Mouse (Mus musculus) MEL (cell line): ENCODE measurements around the gene Cyp2f2. TPM values are rescaled to one million over a fixed set of nuclear protein-coding genes. Genes with fewer than 3 reads are reported as not detected.

Experiments
- DNase-seq: peaks from one replicate; pipeline ENCODE4 v3.0.0; 2011; ENCODE audit warnings: low read depth, low spot score
- H3K27ac ChIP-seq: 2 replicates; pipeline ENCODE4 v1.5.1; 2012; ENCODE audit warnings: low read depth, mild to moderate bottlenecking, control low read depth, low read length, moderate library complexity; ENCODE audit not compliant: control insufficient read depth
- H3K27me3 ChIP-seq, 2 experiments: fragments of 150-350 bp in 1 of 2; sonication (generic) in 1 of 2; 2 replicates each; pipeline ENCODE4 v1.6.1; 2012; ENCODE audit warnings: low read length in 2 of 2, mild to moderate bottlenecking in 2 of 2, improper control_type of control experiment in 1 of 2, moderate library complexity in 1 of 2; ENCODE audit not compliant: insufficient read depth in 2 of 2, control insufficient read depth in 1 of 2
- H3K36me3 ChIP-seq, 2 experiments: 2 replicates each; pipeline ENCODE4 v1.6.1; 2012 to 2014; ENCODE audit warnings: low read length in 2 of 2, improper control_type of control experiment in 1 of 2, inconsistent platforms in 1 of 2, mild to moderate bottlenecking in 1 of 2; ENCODE audit not compliant: insufficient read depth in 2 of 2, control insufficient read depth in 1 of 2
- H3K4me1 ChIP-seq, 2 experiments: fragments of 150-350 bp in 1 of 2; sonication (generic) in 1 of 2; 2 replicates each; pipeline ENCODE4 v1.6.1; 2012; ENCODE audit warnings: low read length in 2 of 2, improper control_type of control experiment in 1 of 2, mild to moderate bottlenecking in 1 of 2; ENCODE audit not compliant: insufficient read depth in 2 of 2, control insufficient read depth in 1 of 2
- H3K4me3 ChIP-seq, 2 experiments: fragments of 150-350 bp in 1 of 2; sonication (generic) in 1 of 2; 2 replicates each; pipeline ENCODE4 v1.5.1; 2012; ENCODE audit warnings: low read depth in 2 of 2, low read length in 2 of 2, mild to moderate bottlenecking in 2 of 2, moderate library complexity in 2 of 2, control low read depth in 1 of 2, improper control_type of control experiment in 1 of 2; ENCODE audit not compliant: control insufficient read depth in 1 of 2, insufficient read depth in 1 of 2
- H3K79me2 ChIP-seq: 2 replicates; pipeline ENCODE4 v1.6.1; 2012; ENCODE audit warnings: mild to moderate bottlenecking, low read length, moderate library complexity; ENCODE audit not compliant: control insufficient read depth, poor library complexity, insufficient read depth
- H3K9ac ChIP-seq: 2 replicates; pipeline ENCODE4 v1.6.1; 2012; ENCODE audit warnings: low read depth, mild to moderate bottlenecking, control low read depth, low read length, moderate library complexity; ENCODE audit not compliant: control insufficient read depth, poor library complexity, severe bottlenecking
- H3K9me3 ChIP-seq: fragments of 150-350 bp; sonication (generic); replicated peaks from 2 replicates; pipeline ENCODE4 v1.6.1; 2012; ENCODE audit warnings: mild to moderate bottlenecking, low read length, improper control_type of control experiment, moderate library complexity; ENCODE audit not compliant: insufficient read depth
- CHD1 ChIP-seq: IDR thresholded peaks from 2 replicates; pipeline ENCODE4 v1.6.1; 2012; ENCODE audit warnings: low read depth, mild to moderate bottlenecking, inconsistent platforms, low read length, improper control_type of control experiment
- CHD2 ChIP-seq: IDR thresholded peaks from 2 replicates; pipeline ENCODE4 v1.6.1; 2011; ENCODE audit warnings: low read length, improper control_type of control experiment
- CTCF ChIP-seq, 3 experiments: IDR thresholded peaks in 2 of 3; conservative IDR thresholded peaks in 1 of 3; 2 replicates each; pipeline ENCODE4 v1.5.1; 2011 to 2012; ENCODE audit warnings: low read length in 3 of 3, low read depth in 2 of 3, mild to moderate bottlenecking in 2 of 3, improper control_type of control experiment in 1 of 3, inconsistent platforms in 1 of 3, mixed read lengths in 1 of 3, moderate library complexity in 1 of 3; ENCODE audit not compliant: control insufficient read depth in 1 of 3, insufficient read depth in 1 of 3, poor library complexity in 1 of 3, severe bottlenecking in 1 of 3
- E2F4 ChIP-seq: IDR thresholded peaks from 2 replicates; pipeline ENCODE4 v1.6.1; 2011; ENCODE audit warnings: low read depth, low read length, improper control_type of control experiment, borderline replicate concordance
- ELF1 ChIP-seq: IDR thresholded peaks from 2 replicates; pipeline ENCODE4 v1.6.1; 2014; ENCODE audit warnings: low read depth, mild to moderate bottlenecking, inconsistent platforms, low read length, improper control_type of control experiment, moderate library complexity
- EP300 ChIP-seq, 2 experiments: IDR thresholded peaks; 2 replicates each; pipeline ENCODE4 v1.6.1; 2011; ENCODE audit warnings: improper control_type of control experiment in 2 of 2, low read length in 2 of 2, low read depth in 1 of 2, mild to moderate bottlenecking in 1 of 2
- ETS1 ChIP-seq: IDR thresholded peaks from 2 replicates; pipeline ENCODE4 v1.6.1; 2012; ENCODE audit warnings: low read depth, mild to moderate bottlenecking, inconsistent platforms, low read length, improper control_type of control experiment, moderate library complexity
- GABPA ChIP-seq: IDR thresholded peaks from 2 replicates; pipeline ENCODE4 v1.6.1; 2012; ENCODE audit warnings: low read depth, mild to moderate bottlenecking, inconsistent platforms, low read length, improper control_type of control experiment, moderate library complexity
- GATA1 ChIP-seq: IDR thresholded peaks from 2 replicates; pipeline ENCODE4 v1.6.1; 2011; ENCODE audit warnings: low read depth, low read length, improper control_type of control experiment
- HCFC1 ChIP-seq: IDR thresholded peaks from 2 replicates; pipeline ENCODE4 v1.6.1; 2012; ENCODE audit warnings: low read depth, mild to moderate bottlenecking, inconsistent platforms, low read length, improper control_type of control experiment, moderate library complexity
- JUND ChIP-seq: IDR thresholded peaks from 2 replicates; pipeline ENCODE4 v1.6.1; 2011; ENCODE audit warnings: low read depth, mild to moderate bottlenecking, improper control_type of control experiment, low read length
- KAT2A ChIP-seq: conservative IDR thresholded peaks from 2 replicates; pipeline ENCODE4 v1.6.1; 2012; ENCODE audit warnings: low read depth, low read length, improper control_type of control experiment, inconsistent platforms
- MAFK ChIP-seq: IDR thresholded peaks from 2 replicates; pipeline ENCODE4 v1.6.1; 2011; ENCODE audit warnings: low read depth, mild to moderate bottlenecking, low read length, improper control_type of control experiment, borderline replicate concordance
- MAX ChIP-seq: IDR thresholded peaks from 2 replicates; pipeline ENCODE4 v1.6.1; 2011; ENCODE audit warnings: low read length, improper control_type of control experiment
- MAZ ChIP-seq: IDR thresholded peaks from 2 replicates; pipeline ENCODE4 v1.6.1; 2012; ENCODE audit warnings: low read depth, mild to moderate bottlenecking, inconsistent platforms, low read length, improper control_type of control experiment
- MEF2A ChIP-seq: IDR thresholded peaks from 2 replicates; pipeline ENCODE4 v1.6.1; 2014; ENCODE audit warnings: low read depth, mild to moderate bottlenecking, inconsistent platforms, low read length, improper control_type of control experiment; ENCODE audit not compliant: poor library complexity, insufficient replicate concordance, severe bottlenecking; ENCODE audit errors: extremely low read depth
- MXI1 ChIP-seq: IDR thresholded peaks from 2 replicates; pipeline ENCODE4 v1.6.1; 2011; ENCODE audit warnings: mild to moderate bottlenecking, low read depth, low read length, improper control_type of control experiment
- MYB ChIP-seq: IDR thresholded peaks from 2 replicates; pipeline ENCODE4 v1.6.1; 2011; ENCODE audit warnings: mild to moderate bottlenecking, low read depth, low read length, improper control_type of control experiment
- MYC ChIP-seq: IDR thresholded peaks from 2 replicates; pipeline ENCODE4 v1.6.1; 2011; ENCODE audit warnings: low read depth, mild to moderate bottlenecking, low read length, improper control_type of control experiment, moderate library complexity
- NELFE ChIP-seq: IDR thresholded peaks from 2 replicates; pipeline ENCODE4 v1.6.1; 2011; ENCODE audit warnings: low read depth, low read length, improper control_type of control experiment
- NRF1 ChIP-seq: IDR thresholded peaks from 2 replicates; pipeline ENCODE4 v1.6.1; 2014; ENCODE audit warnings: low read depth, mild to moderate bottlenecking, inconsistent platforms, low read length, improper control_type of control experiment, moderate library complexity; ENCODE audit not compliant: poor library complexity, insufficient read depth, severe bottlenecking
- POLR2A ChIP-seq, 2 experiments: IDR thresholded peaks; 2 replicates each; pipeline ENCODE4 v1.6.1; 2011 to 2012; ENCODE audit warnings: low read length in 2 of 2, mild to moderate bottlenecking in 2 of 2, control low read depth in 1 of 2, improper control_type of control experiment in 1 of 2, low read depth in 1 of 2, moderate library complexity in 1 of 2; ENCODE audit not compliant: control insufficient read depth in 1 of 2, insufficient read depth in 1 of 2, poor library complexity in 1 of 2
- POLR2AphosphoS2 ChIP-seq: IDR thresholded peaks from 2 replicates; pipeline ENCODE4 v1.6.1; 2011; ENCODE audit warnings: low read length, improper control_type of control experiment
- POLR2AphosphoS5 ChIP-seq: IDR thresholded peaks from 2 replicates; pipeline ENCODE4 v1.6.1; 2012; ENCODE audit warnings: low read depth, borderline replicate concordance, mild to moderate bottlenecking, inconsistent platforms, low read length, moderate library complexity, mixed read lengths
- RAD21 ChIP-seq: IDR thresholded peaks from 2 replicates; pipeline ENCODE4 v1.6.1; 2011; ENCODE audit warnings: mild to moderate bottlenecking, low read depth, low read length, improper control_type of control experiment
- RCOR1 ChIP-seq: IDR thresholded peaks from 2 replicates; pipeline ENCODE4 v1.6.1; 2012; ENCODE audit warnings: low read depth, mild to moderate bottlenecking, inconsistent platforms, low read length, improper control_type of control experiment
- SIN3A ChIP-seq: IDR thresholded peaks from 2 replicates; pipeline ENCODE4 v1.6.1; 2012; ENCODE audit warnings: low read length, improper control_type of control experiment, inconsistent platforms
- SMC3 ChIP-seq: IDR thresholded peaks from 2 replicates; pipeline ENCODE4 v1.6.1; 2011; ENCODE audit warnings: low read depth, low read length, improper control_type of control experiment
- TAL1 ChIP-seq: IDR thresholded peaks from 2 replicates; pipeline ENCODE4 v1.6.1; 2012; ENCODE audit warnings: mild to moderate bottlenecking, inconsistent platforms, low read length, moderate library complexity, mixed read lengths
- TBP ChIP-seq: IDR thresholded peaks from 2 replicates; pipeline ENCODE4 v1.8.0; 2011; ENCODE audit warnings: low read depth, low read length, improper control_type of control experiment
- TCF12 ChIP-seq: IDR thresholded peaks from 2 replicates; pipeline ENCODE4 v1.6.1; 2014; ENCODE audit warnings: low read depth, mild to moderate bottlenecking, inconsistent platforms, low read length, improper control_type of control experiment, moderate library complexity
- UBTF ChIP-seq: IDR thresholded peaks from 2 replicates; pipeline ENCODE4 v1.6.1; 2012; ENCODE audit warnings: low read depth, mild to moderate bottlenecking, inconsistent platforms, low read length, improper control_type of control experiment, moderate library complexity, borderline replicate concordance; ENCODE audit not compliant: insufficient read depth
- USF1 ChIP-seq: IDR thresholded peaks from 2 replicates; pipeline ENCODE4 v1.6.1; 2014; ENCODE audit warnings: low read depth, mild to moderate bottlenecking, inconsistent platforms, low read length, improper control_type of control experiment, moderate library complexity
- USF2 ChIP-seq, 2 experiments: IDR thresholded peaks; 2 replicates each; pipeline ENCODE4 v1.6.1; 2011 to 2012; ENCODE audit warnings: improper control_type of control experiment in 2 of 2, low read length in 2 of 2, borderline replicate concordance in 1 of 2, inconsistent platforms in 1 of 2, low read depth in 1 of 2, mild to moderate bottlenecking in 1 of 2; ENCODE audit not compliant: insufficient read depth in 1 of 2
- ZC3H11A ChIP-seq: IDR thresholded peaks from 2 replicates; pipeline ENCODE4 v1.6.1; 2012; ENCODE audit warnings: low read depth, mild to moderate bottlenecking, inconsistent platforms, low read length, improper control_type of control experiment
- ZKSCAN1 ChIP-seq: IDR thresholded peaks from 2 replicates; pipeline ENCODE4 v1.6.1; 2012; ENCODE audit warnings: low read depth, mild to moderate bottlenecking, inconsistent platforms, low read length, improper control_type of control experiment, moderate library complexity
- ZMIZ1 ChIP-seq: IDR thresholded peaks from 2 replicates; pipeline ENCODE4 v1.6.1; 2012; ENCODE audit warnings: low read depth, mild to moderate bottlenecking, inconsistent platforms, low read length, improper control_type of control experiment, moderate library complexity
- ZNF384 ChIP-seq: IDR thresholded peaks from 2 replicates; pipeline ENCODE4 v1.6.1; 2012; ENCODE audit warnings: low read depth, mild to moderate bottlenecking, inconsistent platforms, low read length, improper control_type of control experiment
- polyA plus RNA-seq, 2 experiments: library from polyadenylated mRNA; stranded (reverse) in 1 of 2; unstranded in 1 of 2; fragments of >175 nt in 1 of 2; fragments of >200 nt in 1 of 2; gene quantifications; 2 replicates each; pipeline versions ENCODE4 v1.2.1 to v1.2.4; 2012; ENCODE audit warnings: low replicate concordance in 2 of 2, low read depth in 1 of 2; ENCODE audit not compliant: insufficient read length in 2 of 2, insufficient read depth in 1 of 2, missing spikeins in 1 of 2
- total RNA-seq: library from RNA; depleted of rRNA; stranded (reverse); fragments of 300-350 nt; gene quantifications from 2 replicates; pipeline ENCODE4 v1.2.3, GENCODE M21; 2012

The Cyp2f2 gene
- total and polyA plus RNA-seq, 3 experiments: not detected

DNA sequence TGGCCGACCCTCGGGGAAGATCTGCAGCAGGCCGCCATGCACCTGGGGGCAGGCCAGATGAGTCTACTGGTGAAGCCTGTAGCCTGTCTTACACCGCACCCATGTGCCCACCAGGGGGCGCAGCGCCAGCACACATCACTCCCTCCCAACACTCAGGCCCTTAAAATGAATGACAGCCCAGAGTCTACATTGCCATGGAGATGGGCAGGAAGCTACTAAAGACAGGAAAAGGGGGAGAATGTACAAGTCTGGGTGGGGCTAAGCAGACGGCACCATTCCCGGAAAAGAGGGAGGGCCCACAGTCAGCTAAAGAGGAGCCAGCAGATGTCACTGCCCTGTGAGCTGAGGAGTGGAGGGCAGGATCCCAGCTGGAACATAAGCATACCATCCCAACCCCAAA is 40.2 kb downstream of the Cyp2f2 start:
- H3K27me3 ChIP-seq: no peaks in the 10 kb centered on the region
- peak; percentile 84 for DNase-seq
- no peak overlapping the region for H3K27ac ChIP-seq
- no peak overlapping the region for H3K4me3 ChIP-seq
- no peaks in the 10 kb centered on the region for H3K9me3 ChIP-seq
- no peaks in the 10 kb centered on the region for H3K4me1 ChIP-seq
- H3K9ac ChIP-seq: no peak overlapping the region
- H3K79me2 ChIP-seq: peaks cover 1% of the 10 kb centered on the region; the same call in 1 of the 2 replicates
- H3K36me3 ChIP-seq: no peaks in the 10 kb centered on the region
- TF ChIP-seq E2F4 (no peak), GATA1 (no peak), MYC (peak; percentile 69; the same call in 1 of the 2 replicates), TBP (no peak), ZC3H11A (peak; percentile 39; the same call in 1 of the 2 replicates), SIN3A (peak; percentile 74), TCF12 (no peak), HCFC1 (peak; percentile 30; the same call in 1 of the 2 replicates), MYB (no peak), CTCF (IDR thresholded peaks at IDR 0.05 in 2 of 3, conservative IDR thresholded peaks at IDR 0.05 in 1 of 3; ENCODE audit: control insufficient read depth in 1 of 3, insufficient read depth in 1 of 3, low read depth in 2 of 3, low read length in 3 of 3, poor library complexity in 1 of 3, severe bottlenecking in 1 of 3) (peak; percentile 90 to 93 (median 90)), POLR2A (IDR thresholded peaks at IDR 0.05; ENCODE audit: control insufficient read depth in 1 of 2, insufficient read depth in 1 of 2, low read depth in 1 of 2, low read length in 2 of 2, poor library complexity in 1 of 2) (no peak), NELFE (no peak), MAFK (no peak), ZKSCAN1 (no peak), ETS1 (no peak), CHD2 (no peak), RAD21 (peak; percentile 59), CHD1 (no peak), ZMIZ1 (no peak), POLR2AphosphoS2 (0 out of 2 replicates have a peak, but pooled peaks have one; percentile 39), SMC3 (peak; percentile 85), EP300 (IDR thresholded peaks at IDR 0.05; ENCODE audit: low read depth in 1 of 2, low read length in 2 of 2) (no peak), MXI1 (no peak), TAL1 (no peak), JUND (no peak), RCOR1 (no peak), MEF2A (no peak), MAZ (0 out of 2 replicates have a peak, but pooled peaks have one; percentile 34), USF1 (no peak), MAX (no peak), UBTF (no peak), USF2 (IDR thresholded peaks at IDR 0.05; ENCODE audit: borderline replicate concordance in 1 of 2, insufficient read depth in 1 of 2, low read depth in 1 of 2, low read length in 2 of 2) (no peak), NRF1 (no peak), ZNF384 (no peak), ELF1 (no peak), GABPA (no peak), KAT2A (no peak), POLR2AphosphoS5 (no peak)
